Mouse (Mus musculus): ENCODE measurements around the gene Gm49358.

Gm49358 gene

GRCm38 (mm10) chr10:86872591-86872990, 108.8 kb downstream of the Gm49358 start:
- no peak for DNase-seq (ENCODE audit: low read depth, low spot score)

DNA sequence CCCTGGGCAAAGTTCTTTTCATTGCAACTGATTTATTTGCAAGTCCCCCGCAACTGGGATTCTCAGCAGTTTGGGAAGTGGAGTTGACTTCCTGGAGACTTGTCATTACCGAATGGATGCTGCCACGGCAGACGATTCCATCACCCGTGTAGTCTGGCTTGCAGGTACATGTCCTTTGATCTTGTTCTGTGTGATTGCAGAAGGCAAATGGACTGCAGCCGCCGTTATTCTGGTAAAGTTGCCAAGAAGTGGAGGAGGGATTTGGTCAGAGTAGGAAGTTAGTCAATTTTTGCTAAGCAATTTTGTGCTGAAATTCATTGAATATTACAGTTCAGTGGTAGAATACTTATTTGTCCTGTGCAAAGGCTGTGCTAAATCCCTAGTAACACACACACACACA, 114.9 kb downstream of the Gm49358 start:
- DNase-seq (ENCODE audit: low read depth, low spot score): no peak

DNA sequence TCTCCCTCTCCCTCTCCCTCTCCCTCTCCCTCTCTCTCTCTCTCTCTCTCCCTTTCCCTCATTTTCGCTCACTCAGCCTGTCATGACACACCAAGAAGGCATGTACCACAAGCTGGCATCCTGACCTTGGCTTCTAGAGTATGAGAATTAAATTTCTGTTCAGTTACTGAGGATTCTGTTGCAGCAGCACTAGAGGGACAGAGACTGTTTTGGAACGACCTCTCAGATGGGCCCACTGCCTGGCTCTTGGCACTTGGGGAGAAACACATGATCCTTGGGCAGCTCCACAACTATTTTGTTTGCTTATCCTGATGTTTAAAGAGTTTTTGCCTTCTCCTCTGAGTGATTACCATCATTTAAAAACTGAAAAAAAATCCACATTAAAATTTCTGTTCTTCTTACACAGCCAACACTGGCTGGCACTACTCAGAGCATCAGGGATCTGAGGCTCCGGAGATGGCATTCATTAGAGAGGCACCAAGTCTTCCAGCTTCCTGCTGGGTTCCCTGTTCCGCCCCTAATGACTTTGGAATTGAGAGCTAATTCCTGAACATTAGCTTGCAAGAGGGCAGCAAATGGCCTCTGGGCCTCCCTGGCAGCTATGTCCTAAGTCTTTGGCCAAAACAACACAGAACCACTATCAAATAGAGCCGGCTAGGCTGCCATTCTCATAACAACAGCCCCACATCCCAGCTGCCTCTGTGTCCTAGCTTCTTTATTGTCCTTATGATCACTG, 116.5 kb downstream of the Gm49358 start:
- DNase-seq (ENCODE audit: low read depth, low spot score): no peak

- DNase-seq (ENCODE audit: low read depth, low spot score): no peak
These were observed 117.7 kb downstream of the Gm49358 start for GRCm38 (mm10) chr10:86881448-86881847.

All from telencephalon, adult 2 months (tissue).